Mouse (Mus musculus) forebrain, embryonic 10.5 days (tissue): ENCODE results near the gene Gm20807. TPM values are rescaled to one million over a fixed set of nuclear protein-coding genes. Genes with fewer than 3 reads are reported as not detected.
"Not testable (repeated sequence)": the region's sequence is repeated elsewhere in the genome, so short reads cannot be mapped to it uniquely, and the experiment has no call there.

Source experiments
- DNase-seq: peaks from one replicate; pipeline ENCODE4 v3.0.0-alpha.2; 2017; ENCODE audit warnings: low spot score; ENCODE audit errors: extremely low spot score
- H3K27ac ChIP-seq: fragments of 300-500 bp; sonication (generic); 2 replicates; pipeline ENCODE4 v1.5.1; 2016; ENCODE audit warnings: mild to moderate bottlenecking
- H3K27me3 ChIP-seq: fragments of 300-500 bp; sonication (generic); 2 replicates; pipeline ENCODE4 v1.6.1; 2016; ENCODE audit warnings: mild to moderate bottlenecking; ENCODE audit not compliant: poor library complexity, severe bottlenecking
- H3K36me3 ChIP-seq: fragments of 300-500 bp; sonication (generic); replicated peaks from 2 replicates; pipeline ENCODE4 v1.6.1; 2016; ENCODE audit warnings: mild to moderate bottlenecking, moderate library complexity
- H3K4me1 ChIP-seq: fragments of 300-500 bp; sonication (generic); 2 replicates; pipeline ENCODE4 v1.6.1; 2016
- H3K4me3 ChIP-seq: fragments of 300-500 bp; sonication (generic); 2 replicates; pipeline ENCODE4 v1.5.1; 2016; ENCODE audit warnings: mild to moderate bottlenecking, moderate library complexity
- H3K9me3 ChIP-seq: fragments of 300-500 bp; sonication (generic); 2 replicates; pipeline ENCODE4 v1.6.1; 2016; ENCODE audit warnings: mild to moderate bottlenecking, moderate library complexity
- polyA plus RNA-seq: library from polyadenylated mRNA; unstranded; fragments of >200 nt; fragmentation: Nextera tagmentation; extraction: Ambion mirVana; gene quantifications from 2 replicates; pipeline ENCODE4 v1.2.1, GENCODE M21; 2016

Gene Gm20807
- polyA plus RNA-seq: not detected in 2 replicates

GRCm38 (mm10) chrY:13042591-13042990 is at the start of gene Gm20807:
Gene Gm20807 (plus strand): TSS chrY:13042891.
- DNase-seq, H3K4me3 ChIP-seq, H3K27me3 ChIP-seq, H3K27ac ChIP-seq, H3K9me3 ChIP-seq, H3K36me3 ChIP-seq, H3K4me1 ChIP-seq: not testable (repeated sequence)

Other genes starting within 250 kb of the Gm20807 start
- gene Gm21891, start 90.6 kb downstream of the Gm20807 start, polyA plus RNA-seq: not detected in 2 replicates
- not detected in 2 replicates for gene Gm21425, start 119.1 kb downstream of the Gm20807 start, polyA plus RNA-seq
- not detected in 2 replicates for gene Gm21828, start 181.0 kb downstream of the Gm20807 start, polyA plus RNA-seq
- gene Gm21440, start 209.5 kb downstream of the Gm20807 start, polyA plus RNA-seq: not detected in 2 replicates
- gene Gm21454, start 209.6 kb downstream of the Gm20807 start, polyA plus RNA-seq: not detected in 2 replicates